Mouse (Mus musculus) lung, adult 2 months (tissue): ENCODE data around the gene Prph.

ENCODE experiments used
- CTCF ChIP-seq: fragments of 200-500 bp; IDR thresholded peaks from 2 replicates; pipeline ENCODE4 v1.5.1; 2011; ENCODE audit warnings: mild to moderate bottlenecking, low read length, control low read depth; ENCODE audit not compliant: insufficient read depth
- POLR2A ChIP-seq: fragments of 200-500 bp; IDR thresholded peaks from 2 replicates; pipeline ENCODE4 v1.6.1; 2011; ENCODE audit warnings: low read depth, mild to moderate bottlenecking, control low read depth, low read length, borderline replicate concordance; ENCODE audit errors: extremely low read depth

- TF ChIP-seq CTCF (no peak), POLR2A (no peak)
Observed at GRCm38 (mm10) chr15:99042334-99042733, 12.6 kb upstream of the Prph start.
